Mouse (Mus musculus) forebrain, embryonic 15.5 days (tissue): ENCODE data around the gene Gm13420. TPM values are rescaled to one million over a fixed set of nuclear protein-coding genes. Genes with fewer than 3 reads are reported as not detected.

Experiments
- ATAC-seq: fragments of 200-750 bp; cut with Nextera tagmentation; replicated peaks from 2 replicates; pipeline ENCODE4 v1.8.0; 2017; ENCODE audit warnings: mild to moderate bottlenecking, moderate TSS enrichment, moderate library complexity
- H3K27ac ChIP-seq: fragments of 300-500 bp; sonication (generic); replicated peaks from 2 replicates; pipeline ENCODE4 v1.5.1; 2015; ENCODE audit warnings: mild to moderate bottlenecking, inconsistent platforms
- H3K27me3 ChIP-seq: fragments of 300-500 bp; sonication (generic); 2 replicates; pipeline ENCODE4 v1.6.1; 2015; ENCODE audit warnings: inconsistent platforms
- H3K36me3 ChIP-seq: fragments of 300-500 bp; sonication (generic); 2 replicates; pipeline ENCODE4 v1.6.1; 2015; ENCODE audit warnings: mild to moderate bottlenecking, inconsistent platforms
- H3K4me1 ChIP-seq: fragments of 300-500 bp; sonication (generic); 2 replicates; pipeline ENCODE4 v1.6.1; 2015; ENCODE audit warnings: inconsistent platforms
- H3K4me2 ChIP-seq: fragments of 300-500 bp; sonication (generic); replicated peaks from 2 replicates; pipeline ENCODE4 v1.6.1; 2015; ENCODE audit warnings: mild to moderate bottlenecking, inconsistent platforms
- H3K4me3 ChIP-seq: fragments of 300-500 bp; sonication (generic); 2 replicates; pipeline ENCODE4 v1.5.1; 2015; ENCODE audit warnings: mild to moderate bottlenecking, inconsistent platforms
- H3K9ac ChIP-seq: fragments of 300-500 bp; sonication (generic); replicated peaks from 2 replicates; pipeline ENCODE4 v1.6.1; 2015; ENCODE audit warnings: mild to moderate bottlenecking, inconsistent platforms
- H3K9me3 ChIP-seq: fragments of 300-500 bp; sonication (generic); 2 replicates; pipeline ENCODE4 v1.6.1; 2016; ENCODE audit warnings: inconsistent platforms
- WGBS: fragments of 180-500 bp; shearing (Covaris S2); methylation state at CpG from one replicate; pipeline ENCODE4 v1.1.7; 2015; ENCODE audit warnings: mixed read lengths; 5-methylcytosine and 5-hydroxymethylcytosine counted together
- polyA plus RNA-seq: library from polyadenylated mRNA; unstranded; fragments of >200 nt; fragmentation: Nextera tagmentation; extraction: Ambion mirVana; gene quantifications from 2 replicates; pipeline ENCODE4 v1.2.1, GENCODE M21; 2015

Gene Gm13420
- polyA plus RNA-seq, 1 experiment from 2014 or later, result not detected

GRCm38 (mm10) chr2:29733348-29733747 lies 18.1 kb downstream of the Gm13420 start:
- H3K9me3 ChIP-seq, result no peaks in the 10 kb centered on the region
- H3K27me3 ChIP-seq, result no peaks in the 10 kb centered on the region
- peaks cover 72% of the 10 kb centered on the region for H3K36me3 ChIP-seq
- whole genome bisulfite sequencing, result 93% methylated on average over 5 of the region's 5 CpGs
- no peak for ATAC-seq
- H3K27ac ChIP-seq, result no peak overlapping the region
- H3K9ac ChIP-seq, result no peak overlapping the region
- no peak overlapping the region for H3K4me3 ChIP-seq
- H3K4me1 ChIP-seq, result no peaks in the 10 kb centered on the region
- H3K4me2 ChIP-seq, result no peak overlapping the region

- no peak overlapping the region for H3K27ac ChIP-seq
These were observed 18.9 kb downstream of the Gm13420 start for GRCm38 (mm10) chr2:29732559-29732958.

DNA sequence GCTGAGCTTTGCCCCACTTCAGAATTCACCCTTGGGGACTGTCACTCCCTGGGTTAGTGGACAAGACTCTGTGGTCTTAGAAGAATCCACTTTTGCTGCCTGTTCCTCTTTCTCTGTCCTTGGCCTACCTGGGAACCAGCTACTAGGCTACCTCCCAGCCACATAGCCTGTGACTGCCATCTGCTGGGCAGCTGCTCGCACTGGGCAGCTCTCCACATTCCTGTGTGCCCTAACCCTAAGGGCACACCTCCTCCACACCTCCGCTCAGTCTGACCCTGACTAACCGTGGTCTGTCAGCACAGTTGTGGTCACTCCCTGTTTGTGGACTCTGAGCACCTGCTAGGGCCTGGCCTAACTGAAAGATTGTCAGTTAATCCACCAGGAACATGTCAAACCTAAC lies 19.9 kb downstream of the Gm13420 start:
- Histone ChIP-seq H3K4me3 (no peak overlapping the region), H3K27ac (no peak overlapping the region), H3K27me3 (no peaks in the 10 kb centered on the region), H3K9ac (no peak overlapping the region), H3K4me1 (no peaks in the 10 kb centered on the region), H3K9me3 (no peaks in the 10 kb centered on the region), H3K4me2 (no peak overlapping the region), H3K36me3 (peaks cover 63% of the 10 kb centered on the region)
- WGBS, result 82% methylated on average over 3 of the region's 3 CpGs
- no peak for ATAC-seq

More at GRCm38 (mm10) chr2:29732559-29732958, 18.9 kb downstream of the Gm13420 start:
- H3K4me1 ChIP-seq, result no peaks in the 10 kb centered on the region
- H3K36me3 ChIP-seq, result peaks cover 65% of the 10 kb centered on the region
- no peaks in the 10 kb centered on the region for H3K27me3 ChIP-seq
- ATAC-seq, result no peak
- 91% methylated on average over 10 of the region's 10 CpGs for WGBS
- H3K4me2 ChIP-seq, result no peak overlapping the region
- H3K9ac ChIP-seq, result no peak overlapping the region
- no peak overlapping the region for H3K4me3 ChIP-seq
- H3K9me3 ChIP-seq, result no peaks in the 10 kb centered on the region

- Histone ChIP-seq H3K4me1 (no peaks in the 10 kb centered on the region), H3K27ac (no peak overlapping the region), H3K4me2 (no peak overlapping the region), H3K9ac (no peak overlapping the region), H3K4me3 (no peak overlapping the region), H3K27me3 (no peaks in the 10 kb centered on the region), H3K9me3 (no peaks in the 10 kb centered on the region), H3K36me3 (peaks cover 65% of the 10 kb centered on the region)
- no peak for ATAC-seq
- WGBS, result 62% methylated on average over 2 of the region's 2 CpGs
These were observed 22.0 kb downstream of the Gm13420 start for GRCm38 (mm10) chr2:29729500-29729899.

- Histone ChIP-seq H3K4me2 (no peak overlapping the region), H3K27me3 (no peaks in the 10 kb centered on the region), H3K4me3 (no peak overlapping the region), H3K36me3 (peaks cover 60% of the 10 kb centered on the region), H3K9me3 (no peaks in the 10 kb centered on the region), H3K27ac (no peak overlapping the region), H3K4me1 (no peaks in the 10 kb centered on the region), H3K9ac (no peak overlapping the region)
- ATAC-seq, result no peak
- 89% methylated on average over 5 of the region's 5 CpGs for WGBS
These were observed 26.7 kb downstream of the Gm13420 start for GRCm38 (mm10) chr2:29724664-29725365.

- no peak for ATAC-seq
- WGBS, result 93% methylated on average over 3 of the region's 3 CpGs
- H3K36me3 ChIP-seq, result peaks cover 56% of the 10 kb centered on the region
- H3K9me3 ChIP-seq, result no peaks in the 10 kb centered on the region
- no peak overlapping the region for H3K4me2 ChIP-seq
- no peak overlapping the region for H3K9ac ChIP-seq
- H3K27ac ChIP-seq, result no peak overlapping the region
- H3K4me3 ChIP-seq, result no peak overlapping the region
- no peaks in the 10 kb centered on the region for H3K4me1 ChIP-seq
- no peaks in the 10 kb centered on the region for H3K27me3 ChIP-seq
These were observed 28.4 kb downstream of the Gm13420 start for GRCm38 (mm10) chr2:29723132-29723531.

GRCm38 (mm10) chr2:29718581-29718980 lies 32.9 kb downstream of the Gm13420 start:
- no peak overlapping the region for H3K4me2 ChIP-seq
- no peaks in the 10 kb centered on the region for H3K27me3 ChIP-seq
- H3K9me3 ChIP-seq, result no peaks in the 10 kb centered on the region
- H3K4me1 ChIP-seq, result no peaks in the 10 kb centered on the region
- no peak overlapping the region for H3K9ac ChIP-seq
- no peak overlapping the region for H3K27ac ChIP-seq
- peaks cover 35% of the 10 kb centered on the region for H3K36me3 ChIP-seq
- no peak overlapping the region for H3K4me3 ChIP-seq
- 90% methylated on average over 5 of the region's 5 CpGs for WGBS
- ATAC-seq, result no peak

DNA sequence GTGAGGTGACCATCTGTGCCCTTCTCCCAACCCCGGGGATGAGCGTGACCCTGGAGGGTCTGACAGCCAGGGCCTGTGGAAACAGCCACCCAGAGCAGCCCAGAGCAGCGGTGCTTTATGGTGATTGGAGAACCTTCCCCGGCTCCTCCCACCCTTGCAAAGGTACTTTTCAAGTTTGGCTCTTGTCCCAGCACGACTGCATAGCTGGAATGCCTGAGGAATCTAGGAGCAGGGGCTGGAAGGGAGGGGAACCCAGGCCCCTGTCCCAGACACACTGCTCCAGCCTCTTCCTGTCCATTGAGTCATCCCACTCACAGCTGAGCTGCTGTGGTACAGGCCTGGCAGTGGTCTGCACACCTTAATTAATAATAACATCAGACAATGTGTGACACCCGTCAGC lies 34.8 kb downstream of the Gm13420 start:
- Histone ChIP-seq H3K4me3 (no peak overlapping the region), H3K4me2 (no peak overlapping the region), H3K27me3 (no peaks in the 10 kb centered on the region), H3K27ac (no peak overlapping the region), H3K9me3 (no peaks in the 10 kb centered on the region), H3K4me1 (no peaks in the 10 kb centered on the region), H3K36me3 (peaks cover 25% of the 10 kb centered on the region), H3K9ac (no peak overlapping the region)
- 16% methylated on average over 6 of the region's 6 CpGs for WGBS
- ATAC-seq, result no peak

DNA sequence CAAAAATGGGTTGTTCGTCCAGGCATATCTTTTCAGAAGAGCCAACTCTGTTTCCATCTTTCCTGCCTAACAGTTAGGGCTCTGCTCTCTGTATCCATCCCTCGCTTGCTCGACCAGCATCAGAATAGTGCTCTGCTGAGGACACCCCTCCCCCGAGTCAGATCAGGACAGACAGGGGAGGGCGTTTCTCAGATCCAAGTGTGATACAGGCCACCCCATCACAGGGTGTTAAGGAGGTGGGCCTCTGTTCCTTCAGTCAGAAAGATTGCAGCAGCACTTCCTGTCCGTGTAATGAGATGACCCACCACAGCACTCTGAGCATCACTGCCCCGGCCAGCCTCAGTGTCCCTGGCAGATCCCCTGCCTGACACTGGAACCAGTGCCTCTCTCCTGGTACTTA lies 35.3 kb downstream of the Gm13420 start:
- Histone ChIP-seq H3K27ac (no peak overlapping the region), H3K27me3 (no peaks in the 10 kb centered on the region), H3K9me3 (no peaks in the 10 kb centered on the region), H3K4me1 (no peaks in the 10 kb centered on the region), H3K36me3 (peaks cover 29% of the 10 kb centered on the region), H3K4me3 (no peak overlapping the region), H3K9ac (no peak overlapping the region), H3K4me2 (no peak overlapping the region)
- no peak for ATAC-seq
- WGBS, result 47% methylated on average over 7 of the region's 7 CpGs

GRCm38 (mm10) chr2:29714127-29714526 lies 37.4 kb downstream of the Gm13420 start:
- peaks cover 27% of the 10 kb centered on the region for H3K36me3 ChIP-seq
- H3K4me2 ChIP-seq, result no peak overlapping the region
- ATAC-seq, result no peak
- H3K4me3 ChIP-seq, result no peak overlapping the region
- 94% methylated on average over 5 of the region's 5 CpGs for WGBS
- H3K4me1 ChIP-seq, result no peaks in the 10 kb centered on the region
- no peaks in the 10 kb centered on the region for H3K9me3 ChIP-seq
- H3K9ac ChIP-seq, result no peak overlapping the region
- H3K27ac ChIP-seq, result no peak overlapping the region
- H3K27me3 ChIP-seq, result no peaks in the 10 kb centered on the region

GRCm38 (mm10) chr2:29713501-29713900 lies 38.0 kb downstream of the Gm13420 start:
- WGBS, result 75% methylated on average over 2 of the region's 2 CpGs
- H3K9ac ChIP-seq, result no peak overlapping the region
- H3K36me3 ChIP-seq, result peaks cover 25% of the 10 kb centered on the region

DNA sequence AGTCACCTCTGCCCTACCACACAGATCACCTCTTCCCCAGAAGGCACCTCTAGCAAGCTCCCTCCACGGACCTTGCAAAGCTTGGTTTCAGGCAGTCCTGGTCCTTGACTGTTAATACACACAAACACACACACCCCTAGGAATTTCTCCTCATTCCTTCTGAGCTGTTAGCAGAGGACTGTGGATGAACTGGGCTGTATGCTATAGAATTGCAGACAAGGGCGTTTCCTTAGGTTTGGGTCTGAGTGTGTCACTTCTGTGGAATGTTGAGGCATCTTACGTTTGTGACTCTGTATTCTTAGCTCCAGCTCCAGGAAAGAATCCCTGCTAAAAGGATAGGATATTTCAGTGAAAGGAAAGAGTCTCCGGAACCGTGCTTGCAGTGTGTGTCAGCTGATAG lies 39.6 kb downstream of the Gm13420 start:
- Histone ChIP-seq H3K9ac (no peak overlapping the region), H3K4me3 (no peak overlapping the region), H3K9me3 (no peaks in the 10 kb centered on the region), H3K27ac (no peak overlapping the region), H3K36me3 (peaks cover 37% of the 10 kb centered on the region), H3K4me1 (no peaks in the 10 kb centered on the region), H3K27me3 (no peaks in the 10 kb centered on the region), H3K4me2 (no peak overlapping the region)
- no peak for ATAC-seq
- WGBS, result 90% methylated on average over 5 of the region's 5 CpGs

More at GRCm38 (mm10) chr2:29713501-29713900, 38.0 kb downstream of the Gm13420 start:
- no peak overlapping the region for H3K4me3 ChIP-seq
- H3K27me3 ChIP-seq, result no peaks in the 10 kb centered on the region
- no peaks in the 10 kb centered on the region for H3K9me3 ChIP-seq
- H3K27ac ChIP-seq, result no peak overlapping the region
- no peak overlapping the region for H3K4me2 ChIP-seq
- no peaks in the 10 kb centered on the region for H3K4me1 ChIP-seq
- ATAC-seq, result no peak

- no peaks in the 10 kb centered on the region for H3K27me3 ChIP-seq
- WGBS, result 78% methylated on average over 3 of the region's 3 CpGs
- no peak overlapping the region for H3K27ac ChIP-seq
- ATAC-seq, result no peak
- H3K36me3 ChIP-seq, result peaks cover 39% of the 10 kb centered on the region
- no peak overlapping the region for H3K4me3 ChIP-seq
- no peaks in the 10 kb centered on the region for H3K9me3 ChIP-seq
- no peak overlapping the region for H3K9ac ChIP-seq
- H3K4me1 ChIP-seq, result no peaks in the 10 kb centered on the region
- H3K4me2 ChIP-seq, result no peak overlapping the region
These were observed 40.4 kb downstream of the Gm13420 start for GRCm38 (mm10) chr2:29711038-29711437.
